Mouse (Mus musculus): Measurements from ENCODE around the gene Snrnp70.
"Not testable (repeated sequence)": the region's sequence is repeated elsewhere in the genome, so short reads cannot be mapped to it uniquely, and the experiment has no call there.

The Snrnp70 gene

DNA sequence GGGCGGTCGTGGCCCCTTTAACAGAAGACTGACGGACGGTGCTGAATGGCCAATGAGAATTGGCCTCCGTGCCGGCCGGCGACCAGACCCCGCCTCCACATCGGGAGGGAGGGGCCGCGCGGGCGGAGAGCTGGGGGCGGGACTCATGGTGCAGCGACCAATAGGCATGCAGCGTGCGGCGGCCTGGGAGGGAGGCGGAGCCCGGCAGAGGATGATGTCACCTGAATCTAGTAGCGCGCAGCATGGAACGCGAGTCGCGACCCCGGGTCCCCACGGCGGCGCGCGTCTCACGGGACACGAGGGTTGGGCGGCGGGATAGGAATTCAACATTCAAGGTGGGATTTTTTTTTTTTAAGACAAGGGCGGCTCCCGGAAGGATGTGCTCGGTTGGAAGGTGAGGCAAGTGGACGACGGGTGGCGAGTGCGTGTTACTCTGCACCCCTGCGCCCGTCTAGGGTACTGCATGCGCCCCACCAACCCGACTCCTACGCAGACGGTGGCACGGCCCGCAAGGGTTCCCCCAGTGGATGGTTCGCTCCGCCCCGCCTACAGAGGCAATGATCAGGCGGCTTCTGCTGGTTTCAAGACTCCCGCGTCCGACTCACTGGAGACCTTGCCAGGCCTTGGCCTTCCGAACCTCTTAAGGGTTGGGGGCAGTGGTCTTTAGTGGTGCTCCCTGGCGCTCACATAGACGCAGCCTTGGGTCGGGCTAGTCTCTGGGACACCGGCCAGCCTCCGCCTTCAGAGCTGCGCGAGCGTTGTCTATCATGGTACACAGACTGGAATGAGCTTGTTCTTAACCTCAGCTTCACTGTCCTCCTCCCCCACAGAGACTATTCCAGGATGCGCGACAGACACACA, 28.3 kb downstream of the Snrnp70 start:
- DNase-seq = peak; percentile 98

DNA sequence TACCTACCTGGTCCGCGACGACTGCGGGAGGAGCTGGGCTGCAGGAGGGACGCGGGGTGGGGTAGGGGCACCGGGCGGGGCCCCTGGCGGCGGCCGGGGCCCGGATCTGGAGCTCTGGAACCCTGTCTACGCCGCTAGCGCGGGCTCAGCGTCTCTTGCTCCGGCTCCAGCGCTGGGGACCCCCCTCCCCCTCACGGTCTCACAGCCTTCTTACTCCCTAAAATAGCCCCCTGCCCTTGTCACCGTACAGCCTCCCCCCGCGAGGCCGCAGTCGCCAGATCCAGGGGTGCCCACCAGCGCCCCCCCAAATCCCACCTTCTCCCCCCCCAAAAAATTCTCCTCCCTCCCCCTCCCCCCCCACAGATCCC, 28.9 kb downstream of the Snrnp70 start, which contains the start of gene Ppfia3:
Ppfia3 (minus strand) TSS at position 368 of the 368 bp plus-strand sequence.
- DNase-seq = no peak

DNA sequence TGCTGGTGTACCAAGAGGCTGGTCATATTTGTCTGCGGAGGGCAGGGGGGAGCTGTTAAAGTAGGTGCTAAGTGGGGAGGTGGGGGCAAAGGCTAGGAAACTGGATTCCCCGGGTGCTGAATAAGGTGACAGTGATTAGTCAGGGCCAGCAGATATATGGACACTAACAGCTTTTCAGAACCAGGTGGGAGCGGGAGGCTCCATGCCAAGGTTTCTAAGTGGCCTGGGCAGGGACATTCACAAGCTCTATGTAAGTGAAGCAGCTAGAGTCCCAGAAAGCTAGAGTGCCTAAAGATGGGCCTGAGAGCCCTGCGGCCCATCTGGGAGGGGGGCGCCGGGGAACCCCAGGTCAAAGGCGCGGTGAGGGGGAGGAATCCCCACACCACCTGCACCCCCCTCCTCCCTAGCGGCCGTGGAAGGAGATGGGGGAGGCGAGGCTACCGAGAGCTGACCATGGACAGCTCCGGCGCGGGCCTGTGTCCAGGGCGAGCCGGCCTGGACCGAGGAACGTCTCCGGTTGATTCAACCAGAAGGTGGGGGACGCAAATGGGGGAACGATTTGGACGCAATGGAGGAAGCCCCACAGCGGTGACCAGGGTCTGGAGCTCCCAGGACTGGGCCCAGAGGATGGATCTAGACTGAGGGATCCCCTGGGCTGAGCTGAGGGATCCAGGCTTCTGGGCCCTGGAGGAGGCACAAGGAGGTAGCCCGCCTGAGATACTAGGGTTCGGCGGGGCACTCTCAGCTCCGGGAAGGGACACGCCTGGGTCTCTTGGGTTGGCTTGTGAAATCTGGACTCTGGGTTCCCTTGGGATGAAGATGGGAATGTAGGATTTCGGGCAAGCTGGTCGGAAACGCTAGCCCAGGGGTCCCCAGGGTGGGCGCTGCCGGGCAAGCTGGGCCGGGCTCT, 29.5 kb downstream of the Snrnp70 start:
- DNase-seq = peak; percentile 79

DNA sequence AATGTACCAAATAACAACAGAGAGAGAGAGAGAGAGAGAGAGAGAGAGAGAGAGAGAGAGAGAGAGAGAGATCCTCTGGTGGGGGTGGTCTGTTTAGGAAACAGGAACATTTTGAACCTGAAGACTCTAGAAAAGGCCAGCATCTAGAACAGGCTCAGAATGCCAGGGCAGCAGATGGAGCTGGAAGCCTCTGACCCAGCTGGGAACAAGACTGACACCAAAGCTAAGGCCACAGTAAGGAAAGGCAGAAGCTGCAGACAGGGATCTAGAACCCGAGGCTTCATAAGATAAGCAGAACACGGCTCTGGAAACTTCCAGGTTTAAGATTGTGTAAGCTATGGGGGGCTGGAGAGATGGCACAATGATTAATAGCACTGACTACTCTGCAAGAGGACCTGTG, 31.6 kb downstream of the Snrnp70 start:
- DNase-seq = no peak

DNA sequence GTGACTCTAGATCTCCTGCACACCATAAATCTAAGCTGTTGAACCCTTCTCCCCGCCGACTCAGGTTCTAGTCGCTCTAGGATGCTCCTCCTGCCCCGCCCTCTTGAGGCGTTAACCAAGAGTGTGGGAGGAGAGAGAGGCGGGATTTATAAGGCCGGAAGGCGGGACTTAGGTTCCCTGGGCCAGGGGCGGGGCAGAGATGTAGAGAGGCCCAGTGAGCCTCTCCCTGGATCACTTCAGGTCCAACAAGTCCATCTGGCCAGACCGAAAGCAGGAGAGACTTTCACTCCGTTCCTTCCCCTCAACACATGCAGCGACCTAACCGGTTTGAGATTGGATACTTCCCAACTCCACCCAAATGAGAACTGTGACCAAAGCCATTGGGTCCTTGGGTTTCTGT, 32.7 kb downstream of the Snrnp70 start:
- DNase-seq = peak; percentile 50

DNA sequence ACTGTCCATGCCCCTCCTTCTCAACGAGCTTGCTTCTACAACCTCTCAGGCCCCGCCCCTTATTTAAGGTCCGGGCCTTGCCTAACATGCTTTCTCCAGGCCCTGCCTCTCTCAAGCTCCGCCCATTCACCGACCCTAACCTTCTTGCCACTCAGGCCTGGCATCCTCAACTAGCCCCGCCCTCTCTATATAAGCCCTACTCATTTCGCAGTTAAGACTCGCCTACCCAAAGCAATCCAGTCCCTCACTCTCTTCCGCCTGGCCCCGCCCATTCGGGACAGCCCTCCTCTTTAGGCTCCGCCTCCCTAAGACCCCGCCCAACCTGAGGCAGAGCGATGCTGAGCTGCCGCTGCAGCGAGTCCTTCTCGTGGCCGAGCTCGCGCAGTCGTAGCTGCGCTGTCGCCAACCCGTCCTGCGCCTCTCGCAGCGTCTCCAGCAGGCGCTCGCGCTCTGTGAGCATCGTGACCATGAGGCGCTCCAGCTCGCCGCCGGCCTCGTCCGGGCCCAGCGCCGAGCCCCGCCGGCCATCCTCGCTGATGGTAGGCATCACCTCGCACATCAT, 34.2 kb downstream of the Snrnp70 start:
- peak; percentile 84 for DNase-seq

DNA sequence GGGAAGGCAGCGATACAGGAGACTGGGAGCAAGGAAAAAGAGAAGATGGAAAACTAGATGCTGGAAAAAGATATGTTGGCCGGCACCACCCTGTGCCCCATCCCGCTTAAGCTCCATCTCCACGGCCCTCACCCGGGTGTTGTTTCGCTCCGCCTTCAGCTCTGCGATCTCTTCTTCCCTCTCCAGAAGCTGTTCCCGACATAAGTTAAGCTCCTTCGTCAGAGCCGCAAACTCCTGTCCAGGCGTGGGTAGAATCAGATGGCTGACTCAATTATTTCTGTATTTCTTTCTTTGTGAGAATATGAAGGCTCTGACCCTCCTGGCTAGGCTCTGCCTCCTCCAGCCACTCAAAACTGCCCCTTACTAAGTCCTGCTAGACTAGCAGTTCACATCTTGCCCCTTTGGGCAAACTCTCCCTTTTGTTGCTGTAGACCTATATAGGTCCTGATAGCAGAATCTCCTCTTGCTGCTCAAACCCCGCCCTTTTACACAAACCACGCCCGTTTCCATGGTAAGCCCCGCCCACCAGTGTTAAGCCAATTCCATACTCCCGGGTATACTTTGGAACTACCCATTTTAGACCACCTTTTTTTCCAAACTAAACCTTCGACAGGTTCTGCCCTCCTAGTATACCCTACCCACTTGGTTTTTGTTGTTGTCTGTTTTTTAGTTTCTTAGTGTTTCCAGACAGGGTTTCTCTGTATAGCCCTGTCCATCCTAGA, 35.0 kb downstream of the Snrnp70 start:
- no peak for DNase-seq

DNA sequence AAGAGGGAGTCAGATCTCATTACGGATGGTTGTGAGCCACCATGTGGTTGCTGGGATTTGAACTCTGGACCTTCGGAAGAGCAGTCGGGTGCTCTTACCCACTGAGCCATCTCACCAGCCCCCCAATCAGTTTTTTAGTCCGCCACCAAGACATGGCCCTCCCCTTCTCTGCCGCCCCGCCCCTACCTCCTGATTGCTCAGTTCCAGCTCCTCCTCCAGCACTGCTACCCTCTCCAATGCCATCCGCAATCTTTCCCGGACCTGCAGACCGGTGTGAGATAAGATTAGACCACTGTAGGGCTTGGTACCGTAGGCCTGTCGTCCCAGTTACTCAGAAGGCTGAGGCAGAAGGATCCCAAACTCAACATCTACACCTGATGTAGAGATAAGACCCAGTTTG, 36.5 kb downstream of the Snrnp70 start:
- not testable (repeated sequence) for DNase-seq

DNA sequence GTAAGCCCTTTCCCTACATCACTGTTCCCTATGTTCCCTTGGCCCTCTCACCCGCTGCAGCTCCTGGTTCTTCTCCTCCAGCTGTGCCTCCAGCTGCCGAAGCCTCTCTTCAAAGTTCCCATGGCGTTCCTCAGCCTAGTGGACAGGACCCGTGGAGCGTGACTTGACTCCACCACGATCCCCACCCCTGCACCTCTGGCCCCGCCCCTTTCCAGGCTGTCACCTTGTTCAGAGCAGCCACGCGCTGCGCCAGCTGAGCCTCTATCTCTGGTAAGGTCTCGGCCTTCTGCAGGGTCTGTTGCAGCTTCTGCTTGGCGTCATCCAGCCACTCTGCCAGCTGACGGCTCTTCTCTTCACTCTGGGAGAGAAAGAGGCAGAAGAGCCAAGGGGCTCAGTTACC, 39.5 kb downstream of the Snrnp70 start:
- DNase-seq = no peak

DNA sequence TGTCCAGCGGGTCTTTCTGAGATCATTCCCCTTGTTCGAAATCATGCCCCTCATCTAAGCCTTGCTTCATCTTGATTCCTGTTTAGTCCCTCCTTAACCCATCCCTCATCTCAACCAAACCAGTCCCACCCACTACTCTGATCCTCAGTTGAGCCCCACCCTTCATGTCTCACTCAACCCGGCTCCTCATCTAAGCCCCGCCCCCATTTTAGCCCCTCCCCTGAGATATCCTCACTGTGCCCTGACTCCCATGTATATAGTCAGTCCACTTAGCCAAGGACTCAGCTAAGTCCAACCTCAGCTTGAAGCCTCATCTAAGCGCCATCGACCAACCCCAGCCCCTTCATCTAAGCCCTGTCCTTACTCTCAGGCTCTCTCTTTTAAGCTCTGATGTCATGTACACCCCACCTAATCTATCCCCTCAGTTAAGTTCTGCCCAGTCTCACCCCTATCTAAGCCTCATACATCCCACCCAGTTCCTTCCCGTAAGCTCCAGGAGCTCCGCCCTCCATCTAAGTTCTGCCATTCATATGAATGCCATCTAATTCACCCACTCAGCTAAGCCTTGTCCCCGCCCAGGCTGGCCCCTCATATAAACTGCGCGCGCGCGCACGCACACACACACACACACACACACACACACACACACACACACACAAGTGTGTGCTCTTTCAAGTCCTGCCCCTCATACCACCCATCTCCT, 40.1 kb downstream of the Snrnp70 start:
- no peak for DNase-seq

DNA sequence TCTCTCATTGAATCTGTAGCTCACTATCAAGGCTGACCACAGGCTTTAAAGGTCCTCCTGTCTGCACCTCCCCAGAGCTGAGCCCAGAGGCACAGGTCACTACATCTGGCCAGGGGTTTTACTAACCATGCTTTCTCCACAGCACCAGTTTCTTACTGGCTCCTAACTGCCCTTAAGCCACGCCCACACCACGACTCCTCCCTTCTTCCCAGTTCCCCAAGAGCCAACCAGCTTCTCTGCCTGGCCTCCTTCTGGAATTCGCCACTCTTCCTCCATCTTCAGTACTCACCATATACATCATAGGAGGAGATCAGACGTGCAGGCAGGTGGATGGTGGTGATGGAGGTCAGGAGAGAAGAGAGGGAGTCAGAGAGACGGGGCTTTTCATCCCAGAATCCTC, 42.5 kb downstream of the Snrnp70 start:
- DNase-seq = no peak

DNA sequence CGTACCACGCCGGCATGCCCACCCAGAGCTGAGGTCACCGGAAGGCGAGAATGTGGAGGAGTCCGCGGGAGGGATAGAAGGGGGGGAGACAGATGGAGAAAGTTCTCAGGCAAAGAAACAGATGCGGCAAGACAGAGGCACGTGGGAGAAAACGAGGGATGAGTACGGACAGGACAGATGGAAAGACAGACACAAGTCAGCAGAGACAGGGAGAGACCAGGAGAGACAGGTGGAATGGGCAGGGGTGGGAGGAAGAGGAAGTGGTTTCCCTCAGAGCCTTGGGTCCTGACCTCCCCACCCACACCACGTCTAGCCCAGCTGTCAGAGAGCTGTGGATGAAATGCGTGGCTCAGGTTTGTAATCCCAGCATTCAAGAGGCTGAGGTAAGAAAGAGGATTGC, 48.6 kb downstream of the Snrnp70 start:
- no peak for DNase-seq

DNA sequence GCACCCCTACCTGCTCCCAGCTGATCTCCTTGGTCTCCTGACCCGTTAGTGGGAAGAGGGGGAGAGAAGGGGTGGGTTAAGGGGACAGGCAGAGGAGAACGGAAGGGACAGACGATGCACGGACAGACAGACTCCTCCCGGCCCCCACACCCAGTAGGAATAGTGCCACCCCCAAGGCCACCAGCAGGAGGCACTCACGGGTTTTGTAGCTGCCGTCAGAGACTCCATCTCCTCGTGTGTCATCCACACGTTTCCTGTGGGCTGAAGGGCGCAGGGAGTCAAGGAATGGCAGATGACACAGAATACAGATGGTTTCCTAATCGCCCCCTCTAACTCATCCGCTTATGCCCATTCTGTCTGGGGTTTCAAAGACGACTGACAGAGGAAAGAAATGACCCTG, 52.0 kb downstream of the Snrnp70 start:
- no peak for DNase-seq

DNA sequence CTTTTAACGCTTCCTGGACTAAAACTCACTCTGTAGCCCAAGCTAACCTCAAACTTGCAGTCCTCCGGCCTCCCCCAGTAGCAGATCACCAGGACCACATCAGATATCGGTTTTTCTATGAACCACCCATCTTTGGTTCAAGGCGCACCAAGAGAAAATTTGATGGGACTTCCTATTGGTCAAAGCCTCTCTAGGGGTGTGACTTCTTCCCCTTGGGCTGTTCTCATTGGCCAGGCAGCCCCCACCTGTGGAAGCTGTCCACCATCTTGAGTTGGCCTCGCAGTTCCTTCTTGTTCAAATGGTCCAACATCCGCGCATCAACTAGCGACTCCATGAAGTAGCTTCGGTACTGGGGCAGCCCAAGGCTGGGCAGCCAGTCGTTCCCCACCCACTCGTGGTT, 53.5 kb downstream of the Snrnp70 start:
- DNase-seq = no peak

DNA sequence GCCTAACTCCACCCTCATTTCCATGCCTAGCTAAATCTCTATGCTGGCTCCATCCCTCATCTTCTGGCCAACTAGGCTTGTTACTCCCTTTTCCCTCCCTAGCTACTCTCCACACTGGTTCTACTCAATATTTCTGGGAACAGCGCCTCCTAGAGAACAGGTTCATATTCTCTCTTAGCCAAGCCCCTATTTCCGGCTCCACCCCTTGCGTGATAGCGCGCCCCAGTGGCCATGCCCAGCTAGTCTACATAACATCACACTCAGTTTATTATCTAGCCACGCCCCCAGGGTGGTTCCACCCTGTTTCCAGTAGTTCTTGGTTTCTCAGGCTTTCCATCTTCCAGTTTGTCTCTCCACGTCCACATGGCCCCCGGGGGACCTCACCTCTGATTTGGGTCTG, 54.2 kb downstream of the Snrnp70 start:
- peak; percentile 84 for DNase-seq

DNA sequence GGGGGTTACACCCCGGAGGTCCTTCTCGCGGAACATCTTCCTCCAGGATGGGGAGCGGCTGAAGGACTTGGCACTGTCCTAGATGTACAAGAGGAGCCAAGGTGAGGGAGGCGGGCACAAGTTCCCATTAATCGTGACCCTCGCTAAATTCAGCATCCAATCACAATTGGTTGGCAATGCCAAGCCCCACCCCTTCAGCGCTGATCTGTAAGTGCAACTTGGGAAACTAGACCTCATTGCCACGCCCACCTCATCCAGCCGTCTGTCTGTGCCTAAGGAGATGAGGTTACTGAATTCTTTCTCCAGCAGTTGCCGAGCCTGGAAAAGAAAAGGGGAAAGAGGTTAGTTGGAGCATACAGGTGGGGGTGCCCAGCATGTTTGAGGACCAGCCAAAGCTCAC, 54.9 kb downstream of the Snrnp70 start:
- DNase-seq = peak; percentile 72

DNA sequence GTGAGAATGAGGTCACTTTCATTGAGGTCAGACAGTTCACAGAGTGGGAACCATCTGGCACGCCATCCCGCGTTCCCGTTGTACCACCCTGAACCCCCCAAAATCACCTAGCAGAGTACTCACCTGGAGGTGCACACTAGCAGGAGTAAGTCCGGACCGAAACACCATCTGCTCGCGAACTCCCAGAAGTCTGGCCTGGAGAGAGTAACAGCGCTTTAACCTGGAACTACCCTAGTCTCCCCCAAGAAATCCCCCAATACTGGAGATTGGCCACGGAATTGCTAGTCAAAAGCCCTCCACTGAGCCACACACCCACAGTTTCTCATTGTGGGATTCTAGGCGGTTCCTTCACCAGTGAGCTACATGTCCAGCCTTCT, 55.5 kb downstream of the Snrnp70 start:
- no peak for DNase-seq

DNA sequence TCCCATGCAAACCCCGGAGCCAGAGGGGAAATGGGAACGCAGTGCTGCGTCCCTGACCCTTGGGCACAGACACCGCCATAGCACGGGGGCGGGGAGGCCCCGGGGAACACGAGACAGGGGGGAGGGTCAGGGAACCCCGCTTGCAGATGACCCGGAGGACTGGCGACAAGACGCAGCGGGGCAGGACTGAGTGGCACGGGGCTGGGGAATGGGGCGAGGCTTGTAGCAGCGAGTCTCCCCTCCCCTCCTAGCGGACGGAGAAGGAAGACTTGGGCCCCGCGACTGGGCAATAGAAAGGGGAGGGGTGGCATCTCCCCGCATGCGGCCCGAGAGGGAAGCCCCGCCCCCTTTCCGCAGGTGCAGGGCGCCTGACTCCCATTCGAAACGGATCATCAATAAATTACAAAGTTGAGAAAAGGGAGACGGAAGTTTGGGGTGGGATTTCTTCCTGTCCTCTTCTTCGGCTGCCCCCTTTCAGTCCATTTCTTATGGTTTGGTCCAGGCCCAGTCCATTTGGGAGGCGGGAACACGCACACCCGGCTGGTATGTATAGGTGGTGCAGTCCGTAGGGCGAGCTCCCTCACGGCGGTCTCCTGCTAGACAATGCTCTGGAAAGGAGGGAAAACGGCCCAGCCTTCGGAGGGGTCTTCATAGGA, 56.0 kb downstream of the Snrnp70 start:
- DNase-seq = peak; percentile 83

DNA sequence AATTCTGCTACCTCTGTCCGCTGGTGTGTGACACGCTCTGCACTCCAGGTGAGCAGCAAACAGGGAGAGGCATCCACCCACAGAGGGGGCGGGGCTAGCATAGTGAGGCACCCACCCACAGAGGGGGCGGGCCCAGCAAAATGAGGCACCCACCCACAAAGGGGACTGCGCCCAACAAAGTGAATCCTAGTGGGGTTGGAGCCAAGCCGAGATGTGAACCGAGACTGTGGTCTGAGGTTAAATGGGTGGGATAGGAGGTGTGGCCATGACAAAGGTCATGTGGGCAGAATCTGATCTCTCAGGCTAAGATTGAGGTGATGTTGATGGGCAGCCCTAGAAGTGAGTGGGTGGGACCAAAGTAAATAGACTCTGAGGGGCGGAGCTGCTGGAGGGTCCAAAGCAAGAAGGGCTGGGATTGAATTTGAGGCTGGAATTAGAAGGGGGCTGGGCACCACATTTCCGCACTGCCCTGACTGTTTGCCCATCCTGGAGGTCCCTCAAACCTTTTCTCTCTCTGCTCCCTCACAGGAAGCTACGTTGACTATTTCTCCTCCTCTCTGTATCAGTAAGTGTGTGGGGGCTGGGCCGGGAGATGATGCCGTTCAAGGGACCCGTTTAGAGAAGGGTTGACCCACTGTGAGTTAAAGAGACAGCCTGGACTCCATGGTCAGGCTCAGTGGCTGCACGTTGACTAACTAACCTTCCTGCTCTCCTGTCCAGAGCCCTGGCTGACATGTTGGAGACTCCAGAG, 57.2 kb downstream of the Snrnp70 start:
- DNase-seq = peak; percentile 78

DNA sequence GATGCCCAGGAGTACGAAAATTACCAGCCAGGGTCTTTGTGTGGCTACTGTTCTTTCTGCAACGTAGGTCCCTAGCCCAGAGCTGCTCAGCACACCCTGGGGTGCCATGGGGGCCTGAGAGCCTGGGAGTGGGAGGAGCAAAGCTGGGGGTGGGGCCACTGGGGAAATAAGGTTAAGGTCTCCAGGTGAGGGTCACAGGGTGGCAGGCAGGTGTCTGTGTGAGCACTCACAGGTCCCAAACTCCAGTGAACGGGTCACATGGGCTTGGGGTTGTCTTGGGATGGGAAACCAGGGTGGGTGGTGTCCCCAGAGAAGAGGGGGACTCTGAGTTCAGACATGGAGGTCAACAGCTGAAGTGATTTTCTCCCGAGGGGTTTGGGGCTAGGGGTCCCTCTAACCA, 58.1 kb downstream of the Snrnp70 start:
- no peak for DNase-seq

DNA sequence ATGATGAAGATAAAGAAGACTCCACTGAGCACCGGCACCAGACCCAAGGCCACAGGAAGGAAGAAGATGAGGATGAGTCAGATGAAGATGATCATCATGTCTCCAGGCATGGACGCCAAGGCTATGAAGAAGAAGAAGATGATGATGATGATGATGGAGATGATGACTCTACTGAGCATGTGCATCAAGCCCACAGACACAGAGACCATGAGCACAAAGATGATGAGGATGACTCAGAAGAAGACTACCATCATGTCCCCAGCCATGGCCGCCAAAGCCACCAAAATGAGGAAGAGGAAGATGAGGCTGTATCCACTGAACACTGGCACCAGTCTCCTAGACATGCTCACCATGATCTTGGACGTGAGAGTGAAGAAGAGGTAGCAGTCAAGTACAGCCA, 59.2 kb downstream of the Snrnp70 start:
- DNase-seq = no peak
